Mouse (Mus musculus): ENCODE data around the gene Snapin. TPM values are rescaled to one million over a fixed set of nuclear protein-coding genes. Genes with fewer than 3 reads are reported as not detected.

Gene Snapin
- total RNA-seq, 2 experiments from 2014 or later = 70.9 to 72.3 TPM

DNA sequence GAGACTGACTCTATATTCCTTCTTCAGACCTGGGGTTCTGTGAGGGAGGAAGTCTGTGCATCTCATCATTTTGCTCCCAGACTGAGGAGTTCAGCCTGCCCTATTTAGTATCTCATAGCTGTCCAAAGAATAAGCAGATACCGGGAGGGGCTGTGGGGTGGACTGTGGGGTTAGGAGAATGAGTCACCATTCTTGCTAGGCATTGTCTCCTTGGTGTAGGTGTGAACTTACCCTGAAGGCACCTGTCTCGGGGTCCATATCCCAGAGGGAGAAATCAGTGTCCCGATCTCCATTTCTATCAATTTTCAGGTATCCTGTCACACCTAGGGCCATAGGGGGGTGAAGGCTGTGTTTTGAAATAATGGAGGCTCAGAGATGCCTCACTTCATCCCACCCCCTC, 28.9 kb downstream of the Snapin start:
- no peak for DNase-seq (ENCODE audit: low spot score in 2 of 2)

DNA sequence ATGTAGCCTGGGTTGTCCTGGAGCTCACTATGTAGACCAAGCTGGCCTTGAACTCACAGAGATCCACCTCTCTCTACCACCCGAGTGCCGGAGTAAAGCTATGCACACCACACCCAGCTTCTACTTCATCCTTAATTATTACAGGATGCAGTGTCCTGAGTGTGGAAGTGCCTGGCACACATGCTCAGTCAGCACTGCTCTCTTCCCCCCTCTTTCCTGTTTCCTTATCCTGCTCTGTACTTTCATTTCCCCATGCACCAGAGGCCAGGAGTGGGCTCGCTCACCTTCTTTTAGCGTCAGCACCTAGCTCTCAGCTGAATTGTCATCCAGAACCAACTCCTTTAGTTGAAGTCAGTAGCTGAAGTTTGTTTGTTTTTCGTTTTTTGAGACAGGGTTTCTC, 30.5 kb downstream of the Snapin start:
- DNase-seq (ENCODE audit: low spot score in 2 of 2) = no peak

DNA sequence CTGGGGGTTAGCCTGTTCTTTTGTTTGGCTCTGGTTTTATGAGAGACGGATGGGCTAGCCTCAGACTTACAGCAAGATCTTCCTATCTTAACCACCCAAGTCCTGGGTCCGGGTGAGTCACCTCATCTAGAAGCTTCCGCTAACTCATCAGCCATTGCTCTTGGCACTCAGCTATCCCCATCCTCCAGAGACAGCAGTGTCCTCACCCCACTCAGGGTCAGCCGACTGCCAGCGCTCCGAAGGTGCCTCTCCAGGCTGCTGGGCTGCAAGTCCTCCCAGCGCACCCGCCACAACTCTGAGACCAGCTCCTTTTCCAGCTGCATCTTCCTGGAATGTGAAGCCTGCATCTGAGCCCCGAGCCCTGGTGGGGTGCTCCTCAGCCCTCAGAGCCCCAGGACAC, 31.1 kb downstream of the Snapin start:
- no peak for DNase-seq (ENCODE audit: low spot score in 2 of 2)

DNA sequence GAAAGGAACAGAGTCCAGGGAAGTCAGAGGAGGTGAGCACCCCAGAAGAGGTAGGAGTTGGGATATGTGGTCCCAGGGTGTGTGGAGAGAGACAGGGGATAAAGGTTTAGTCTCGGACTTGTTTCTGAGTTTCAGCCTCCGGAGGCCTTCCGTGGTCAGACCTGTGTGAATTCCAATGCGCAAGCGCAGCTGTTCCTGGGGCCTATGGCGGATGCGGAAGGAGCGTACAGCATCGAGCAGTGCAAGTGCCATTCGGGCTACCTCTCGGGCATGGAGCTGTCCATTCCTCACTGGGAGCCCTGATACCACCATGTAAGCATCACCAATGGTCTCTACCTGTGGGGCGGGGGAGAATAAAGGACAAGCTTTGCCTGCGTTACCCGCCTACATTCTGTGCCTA, 35.9 kb downstream of the Snapin start:
- DNase-seq (ENCODE audit: low spot score in 2 of 2) = no peak

DNA sequence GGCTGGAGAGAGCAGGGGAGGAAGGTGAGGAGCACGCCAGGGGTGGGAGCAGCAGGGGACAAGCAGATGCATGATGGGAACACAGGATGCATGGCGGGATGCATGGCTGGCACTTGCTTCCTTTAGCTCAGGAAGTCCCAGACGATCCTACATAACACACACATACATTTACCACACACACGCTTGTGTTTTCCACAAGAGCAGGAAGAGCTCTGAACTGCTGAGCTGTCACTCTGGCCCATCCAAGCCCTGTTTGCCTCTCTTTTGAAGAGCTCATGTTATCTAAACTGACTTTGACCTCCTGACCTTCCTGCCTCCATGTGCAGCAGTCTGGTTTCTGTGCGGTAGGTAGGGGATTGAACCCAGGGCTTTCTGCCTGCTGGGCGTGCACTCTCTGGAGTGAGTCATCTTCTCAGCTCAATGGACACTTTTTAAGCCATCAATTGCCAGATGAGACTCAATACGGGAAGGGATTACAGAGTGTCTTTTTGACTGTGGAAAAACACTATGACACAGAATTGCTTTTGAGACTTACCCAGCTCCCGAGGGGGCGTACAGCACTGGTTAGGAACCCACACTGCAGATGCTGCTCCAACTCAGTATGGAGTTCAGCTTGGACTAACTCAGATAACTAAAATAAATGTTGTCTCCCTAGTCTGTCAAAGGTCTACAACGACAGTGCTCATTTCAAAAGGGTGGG, 39.3 kb downstream of the Snapin start:
- no peak for DNase-seq (ENCODE audit: low spot score in 2 of 2)

DNA sequence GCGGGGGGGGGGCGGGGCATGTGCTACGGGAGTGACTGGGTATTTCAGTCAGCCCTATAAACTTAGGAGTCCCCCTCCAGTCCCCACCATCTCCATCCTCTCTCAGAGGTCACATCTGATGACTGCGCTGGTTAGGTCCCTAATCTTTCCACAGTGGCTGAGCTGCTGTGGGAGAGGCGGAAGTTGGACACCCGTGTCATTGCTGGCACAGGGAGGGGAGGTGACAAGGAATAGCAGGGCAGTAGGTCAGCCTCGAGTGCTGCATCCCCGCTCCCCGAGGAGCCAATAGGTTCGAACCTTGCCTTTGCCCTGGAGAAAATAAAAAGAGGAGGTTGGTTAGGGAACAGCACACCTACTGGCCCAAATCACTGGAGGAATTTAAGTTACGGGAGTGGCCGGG, 40.0 kb downstream of the Snapin start:
- DNase-seq (ENCODE audit: low spot score in 2 of 2) = no peak

DNA sequence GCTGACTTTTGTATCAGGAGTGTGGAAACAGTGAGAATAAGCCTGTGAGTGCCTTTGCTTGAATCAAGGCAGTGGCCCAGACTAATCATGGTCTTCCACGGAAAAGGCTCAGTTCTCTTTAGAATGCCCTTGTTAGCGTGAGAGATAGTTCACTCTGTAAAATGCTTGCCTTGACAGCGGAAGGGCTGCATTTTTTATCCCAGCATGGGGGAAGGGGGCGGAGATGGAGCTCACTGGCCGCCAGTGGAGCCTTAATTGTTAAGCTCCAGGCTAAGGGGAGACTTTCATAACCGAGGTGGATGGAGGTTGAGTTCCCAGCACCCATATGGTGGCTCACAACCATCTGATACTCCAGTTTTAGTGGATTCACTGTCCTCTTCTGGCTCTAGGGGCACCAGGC, 42.2 kb downstream of the Snapin start:
- no peak for DNase-seq (ENCODE audit: low spot score in 2 of 2)

DNA sequence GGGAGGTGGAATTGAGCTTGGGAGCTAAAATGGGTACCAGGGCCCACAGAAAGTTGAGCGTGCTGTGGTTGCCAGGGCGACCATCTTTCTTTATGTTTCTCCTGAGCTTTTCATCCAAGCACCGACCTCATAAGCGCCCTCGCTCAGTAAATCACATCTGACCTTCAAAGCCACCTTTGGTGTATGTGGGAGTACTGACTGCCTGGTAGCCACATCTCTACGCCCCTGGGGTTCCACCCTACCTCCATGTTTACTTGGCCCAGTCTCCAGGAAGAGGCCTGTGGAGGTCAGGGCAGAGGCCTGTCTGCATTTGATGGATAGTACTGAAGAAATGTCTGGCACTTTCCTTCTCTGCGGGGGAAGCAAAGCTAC, 43.7 kb downstream of the Snapin start:
- DNase-seq (ENCODE audit: low spot score in 2 of 2) = no peak

DNA sequence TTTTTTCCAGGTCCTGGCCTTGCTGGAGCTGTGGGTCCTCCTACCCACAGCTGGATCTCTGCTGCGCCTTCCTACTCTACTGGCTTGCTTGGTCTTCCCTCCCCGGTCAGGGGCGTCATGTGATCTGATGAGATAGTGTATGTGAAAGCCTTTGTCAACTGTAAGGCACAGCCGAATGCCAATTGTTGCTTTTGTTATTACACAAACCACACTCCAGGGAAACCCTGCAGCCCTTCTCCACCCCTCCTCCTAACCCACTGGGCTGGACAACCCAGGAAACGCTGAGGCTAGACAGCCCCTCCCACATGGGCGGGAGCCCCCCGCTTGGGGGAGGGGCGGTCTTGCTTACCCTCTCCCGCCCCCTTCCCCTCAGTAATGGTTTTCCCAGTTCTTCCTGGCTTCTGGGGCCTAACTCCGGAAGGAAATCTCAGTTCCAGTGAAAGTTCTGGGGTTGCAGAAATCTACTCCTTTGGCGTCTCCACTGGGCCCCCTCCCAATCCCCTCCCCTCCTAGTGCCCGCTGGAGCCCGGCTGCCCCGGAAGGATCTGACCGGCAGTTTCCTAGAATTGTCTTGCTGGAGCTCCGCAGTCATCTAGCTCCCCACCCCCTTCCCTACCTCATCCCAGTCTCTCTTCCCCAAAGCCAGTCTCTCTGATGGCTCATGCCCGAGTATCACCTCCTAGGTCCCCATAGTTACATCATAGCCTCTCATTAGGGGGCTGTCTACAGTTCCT, 44.3 kb downstream of the Snapin start:
- DNase-seq (ENCODE audit: low spot score in 2 of 2) = peak; percentile 56 to 81

DNA sequence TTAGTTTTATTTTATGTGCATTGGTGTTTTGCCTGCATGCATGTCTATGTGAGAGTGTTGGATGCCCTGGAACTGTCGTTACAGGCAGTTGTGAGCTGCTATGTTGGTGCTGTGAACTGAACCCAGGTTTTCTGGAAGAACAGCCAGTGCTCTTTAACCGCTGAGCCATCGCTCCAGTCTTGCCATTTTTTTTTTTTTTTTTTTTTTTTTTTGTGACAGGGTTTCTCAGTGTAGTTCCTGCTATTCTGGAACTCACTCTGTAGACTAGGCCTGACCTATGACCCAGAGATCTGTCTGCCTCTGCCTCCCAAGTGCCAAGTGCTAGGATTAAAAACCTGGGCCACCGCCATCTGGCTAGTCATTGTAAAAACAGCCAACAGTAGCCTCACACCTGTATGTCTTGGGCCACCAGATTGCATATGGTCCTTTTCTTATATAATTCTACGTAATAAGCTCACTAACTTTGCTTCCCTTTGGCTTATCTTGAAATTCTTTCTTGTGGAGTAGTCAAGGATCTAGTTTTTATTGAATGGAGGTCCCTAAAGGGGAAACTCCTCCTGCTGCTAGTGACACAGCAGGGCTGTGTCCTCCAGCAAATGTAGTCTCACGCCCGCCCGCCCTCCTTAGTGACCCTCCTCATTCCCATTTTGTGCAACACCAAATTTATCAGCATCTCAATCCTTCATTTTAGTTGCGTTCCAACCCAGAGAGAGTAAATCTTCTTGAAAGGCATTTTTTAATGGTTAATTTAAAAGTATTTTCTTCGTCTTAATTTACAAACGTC, 45.2 kb downstream of the Snapin start:
- DNase-seq (ENCODE audit: low spot score in 2 of 2) = no peak

DNA sequence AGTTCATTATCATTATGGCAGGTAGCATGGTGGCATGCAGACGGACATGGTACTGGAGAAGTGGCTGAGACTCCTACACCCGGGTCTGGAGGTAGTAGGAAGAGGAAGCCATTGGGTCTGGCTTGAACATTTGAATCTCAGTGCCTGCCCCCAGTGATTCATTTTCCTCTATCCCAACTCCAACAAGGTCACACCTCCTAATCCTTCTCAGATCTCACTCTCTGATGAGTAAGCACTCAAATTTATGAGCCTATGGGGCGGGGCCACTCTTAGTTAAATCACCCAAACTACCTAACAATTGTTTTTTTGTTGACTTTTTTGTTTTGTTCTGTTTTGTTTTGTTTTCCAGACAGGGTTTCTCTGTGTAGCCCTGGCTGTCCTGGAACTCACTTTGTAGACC, 46.9 kb downstream of the Snapin start:
- DNase-seq (ENCODE audit: low spot score in 2 of 2) = no peak

DNA sequence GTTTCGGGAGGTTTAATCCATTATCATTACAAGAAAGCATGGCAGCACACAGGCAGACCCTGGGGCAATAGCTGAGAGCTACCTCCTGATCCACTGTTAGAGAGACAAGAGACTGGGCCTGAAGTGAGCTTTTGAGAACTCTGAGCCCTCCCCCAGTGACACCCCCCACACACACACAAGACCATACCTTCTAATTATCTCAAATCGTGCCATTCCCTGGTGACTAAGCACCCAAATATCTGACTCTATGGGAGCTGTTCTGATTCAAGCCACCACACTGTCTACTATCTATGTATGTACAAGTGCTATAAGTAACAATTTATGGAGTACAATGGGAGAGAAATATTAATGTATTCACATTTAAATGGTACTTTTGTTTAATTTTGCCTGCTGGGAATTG, 50.1 kb downstream of the Snapin start:
- no peak for DNase-seq (ENCODE audit: low spot score in 2 of 2)

Other genes starting within 250 kb of the Snapin start
- gene Creb3l4, start 247.5 kb downstream of the Snapin start, total RNA-seq (2021) = under 1 TPM; 0.87 to 0.98 TPM
- gene Slc39a1, start 242.9 kb downstream of the Snapin start, total RNA-seq (2021) = 100 to 1,000 TPM; 136 TPM
- 10 to 100 TPM; 57.6 to 57.9 TPM for gene Crtc2, start 236.9 kb downstream of the Snapin start, total RNA-seq (2021)
- 10 to 100 TPM; 15.5 to 17.4 TPM for gene Dennd4b, start 225.8 kb downstream of the Snapin start, total RNA-seq (2021)
- 100 to 1,000 TPM in 1 of 2 experiments, 10 to 100 TPM in 1; 90.7 to 105 TPM for gene Gatad2b, start 197.9 kb downstream of the Snapin start, total RNA-seq (2021)
- gene Slc27a3, start 101.1 kb downstream of the Snapin start, total RNA-seq (2021) = 10 to 100 TPM; 76.7 to 83.4 TPM
- 10 to 100 TPM; 56.4 to 57.6 TPM for gene Ints3, start 57.4 kb downstream of the Snapin start, total RNA-seq (2021)
- 100 to 1,000 TPM; 120 to 121 TPM for gene Npr1, start 25.2 kb downstream of the Snapin start, total RNA-seq (2021)
- 10 to 100 TPM; 81.8 to 92.6 TPM for gene Ilf2, start 14.9 kb downstream of the Snapin start, total RNA-seq (2021)
- 100 to 1,000 TPM; 137 to 138 TPM for gene Chtop, start 18.5 kb upstream of the Snapin start, total RNA-seq (2021)
- gene S100a1, start 23.4 kb upstream of the Snapin start, total RNA-seq (2021) = 10 to 100 TPM; 67.1 TPM
- 10 to 100 TPM; 23.9 to 24.7 TPM for gene S100a13, start 23.4 kb upstream of the Snapin start, total RNA-seq (2021)
- gene S100a14, start 35.8 kb upstream of the Snapin start, total RNA-seq (2021) = 1 to 10 TPM in 1 of 2 experiments, under 1 TPM in 1; 0.54 to 1.2 TPM
- gene S100a16, start 46.2 kb upstream of the Snapin start, total RNA-seq (2021) = 10 to 100 TPM; 68.4 to 74.4 TPM
- not detected for gene S100a3, start 69.5 kb upstream of the Snapin start, total RNA-seq (2021)
- gene S100a2, start 99.2 kb upstream of the Snapin start, total RNA-seq (2021) = not detected
- gene Gm42674, start 110.9 kb upstream of the Snapin start, total RNA-seq (2021) = not detected
- gene S100a4, start 112.7 kb upstream of the Snapin start, total RNA-seq (2021) = 10 to 100 TPM; 11.4 to 14.7 TPM
- gene S100a5, start 117.5 kb upstream of the Snapin start, total RNA-seq (2021) = not detected
- gene S100a6, start 121.8 kb upstream of the Snapin start, total RNA-seq (2021) = 10 to 100 TPM; 71.7 to 72.5 TPM
- gene S100a7a, start 163.0 kb upstream of the Snapin start, total RNA-seq (2021) = not detected
- 100 to 1,000 TPM in 1 of 2 experiments, 10 to 100 TPM in 1; 48.2 to 155 TPM for gene S100a8, start 177.9 kb upstream of the Snapin start, total RNA-seq (2021)
- gene S100a9, start 204.7 kb upstream of the Snapin start, total RNA-seq (2021) = 100 to 1,000 TPM in 1 of 2 experiments, 10 to 100 TPM in 1; 64.8 to 191 TPM
- not detected for gene Pglyrp4, start 235.9 kb upstream of the Snapin start, total RNA-seq (2021)